Mouse (Mus musculus) cortical plate, adult 2 months (tissue): Measurements from ENCODE around the gene Lrrc74b. TPM values are rescaled to one million over a fixed set of nuclear protein-coding genes. Genes with fewer than 3 reads are reported as not detected.

ENCODE experiments used
- H3K27ac ChIP-seq: fragments of 200-500 bp; 2 replicates; pipeline ENCODE4 v1.5.1; 2012; ENCODE audit warnings: low read length, control low read depth, inconsistent platforms; ENCODE audit not compliant: insufficient read depth
- H3K4me1 ChIP-seq: fragments of 200-500 bp; 2 replicates; pipeline ENCODE4 v1.6.1; 2011; ENCODE audit warnings: low read length; ENCODE audit not compliant: control insufficient read depth, insufficient read depth
- H3K4me3 ChIP-seq: fragments of 200-500 bp; 2 replicates; pipeline ENCODE4 v1.5.1; 2011; ENCODE audit warnings: mild to moderate bottlenecking, low read length, control low read depth; ENCODE audit not compliant: insufficient read depth
- CTCF ChIP-seq: fragments of 200-500 bp; IDR thresholded peaks from 2 replicates; pipeline ENCODE4 v1.5.1; 2011; ENCODE audit warnings: mild to moderate bottlenecking, control low read depth, low read length; ENCODE audit not compliant: insufficient read depth; ENCODE audit errors: extremely low read depth
- POLR2A ChIP-seq: fragments of 200-500 bp; IDR thresholded peaks from 2 replicates; pipeline ENCODE4 v1.6.1; 2011; ENCODE audit warnings: mild to moderate bottlenecking, low read length, control low read depth; ENCODE audit not compliant: insufficient read depth; ENCODE audit errors: extremely low read depth
- polyA plus RNA-seq: library from polyadenylated mRNA; depleted of rRNA; stranded (reverse); fragments of >200 nt; gene quantifications from 2 replicates; pipeline ENCODE4 v1.2.3, GENCODE M21; 2012

Gene Lrrc74b
- polyA plus RNA-seq, 1 experiment, result 1.4 TPM

- TF ChIP-seq POLR2A (no peak), CTCF (no peak)
- Histone ChIP-seq H3K27ac (peak overlapping the region; percentile 85), H3K4me1 (peaks cover 2% of the 10 kb centered on the region; the same call in 1 of the 2 replicates), H3K4me3 (peak overlapping the region; percentile 79)
Measured at GRCm38 (mm10) chr16:17529981-17530586, 31.0 kb downstream of the Lrrc74b start.

- Histone ChIP-seq H3K4me3 (no peak overlapping the region), H3K4me1 (peaks cover 2% of the 10 kb centered on the region; the same call in 1 of the 2 replicates), H3K27ac (no peak overlapping the region)
- TF ChIP-seq CTCF, result no peak
- TF ChIP-seq POLR2A, result no peak
Measured at GRCm38 (mm10) chr16:17528276-17528675, 32.8 kb downstream of the Lrrc74b start.

GRCm38 (mm10) chr16:17527606-17528005 lies 33.4 kb downstream of the Lrrc74b start:
- H3K4me1 ChIP-seq, result peaks cover 2% of the 10 kb centered on the region; the same call in 1 of the 2 replicates
- TF ChIP-seq CTCF (no peak), POLR2A (no peak)
- H3K4me3 ChIP-seq, result no peak overlapping the region
- no peak overlapping the region for H3K27ac ChIP-seq

- Histone ChIP-seq H3K4me3 (no peak overlapping the region), H3K27ac (no peak overlapping the region), H3K4me1 (peaks cover 2% of the 10 kb centered on the region; the same call in 1 of the 2 replicates)
- no peak for TF ChIP-seq CTCF
- TF ChIP-seq POLR2A, result no peak
Measured at GRCm38 (mm10) chr16:17526223-17526622, 34.8 kb downstream of the Lrrc74b start.

GRCm38 (mm10) chr16:17525524-17525923 lies 35.5 kb downstream of the Lrrc74b start:
- Histone ChIP-seq H3K4me1 (peaks cover 2% of the 10 kb centered on the region; the same call in 1 of the 2 replicates), H3K27ac (no peak overlapping the region), H3K4me3 (no peak overlapping the region)
- TF ChIP-seq POLR2A, result no peak
- no peak for TF ChIP-seq CTCF

GRCm38 (mm10) chr16:17524156-17524555 lies 36.9 kb downstream of the Lrrc74b start:
- Histone ChIP-seq H3K4me1 (no peaks in the 10 kb centered on the region), H3K27ac (no peak overlapping the region), H3K4me3 (no peak overlapping the region)
- TF ChIP-seq POLR2A (no peak), CTCF (no peak)

- H3K4me3 ChIP-seq, result no peak overlapping the region
- no peaks in the 10 kb centered on the region for H3K4me1 ChIP-seq
- TF ChIP-seq POLR2A (no peak), CTCF (no peak)
- no peak overlapping the region for H3K27ac ChIP-seq
Measured at GRCm38 (mm10) chr16:17518910-17519309, 42.1 kb downstream of the Lrrc74b start.

GRCm38 (mm10) chr16:17511431-17511830 lies 49.6 kb downstream of the Lrrc74b start:
- Histone ChIP-seq H3K4me1 (peaks cover 5% of the 10 kb centered on the region; the same call in 1 of the 2 replicates), H3K4me3 (no peak overlapping the region), H3K27ac (no peak overlapping the region)
- TF ChIP-seq CTCF (no peak), POLR2A (no peak)

GRCm38 (mm10) chr16:17510686-17511085 lies 50.4 kb downstream of the Lrrc74b start:
- TF ChIP-seq CTCF (no peak), POLR2A (no peak)
- Histone ChIP-seq H3K4me1 (peaks cover 5% of the 10 kb centered on the region; the same call in 1 of the 2 replicates), H3K27ac (no peak overlapping the region), H3K4me3 (no peak overlapping the region)

- Histone ChIP-seq H3K4me1 (peaks cover 5% of the 10 kb centered on the region; the same call in 1 of the 2 replicates), H3K27ac (no peak overlapping the region), H3K4me3 (peak overlapping the region; percentile 64; the same call in 1 of the 2 replicates)
- TF ChIP-seq CTCF, result no peak
- no peak for TF ChIP-seq POLR2A
Measured at GRCm38 (mm10) chr16:17510143-17510542, 50.9 kb downstream of the Lrrc74b start.
